Mouse (Mus musculus) ES-Bruce4 (cell line): Measurements from ENCODE around the gene Ina. TPM values are rescaled to one million over a fixed set of nuclear protein-coding genes. Genes with fewer than 3 reads are reported as not detected.

Experiments
- H3K27ac ChIP-seq: 2 replicates; pipeline ENCODE4 v1.5.1; 2012; ENCODE audit warnings: low read length, inconsistent platforms; ENCODE audit not compliant: insufficient read depth
- H3K27me3 ChIP-seq: 2 replicates; pipeline ENCODE4 v1.6.1; 2012; ENCODE audit warnings: mild to moderate bottlenecking, low read length, inconsistent platforms; ENCODE audit not compliant: control insufficient read depth, poor library complexity, insufficient read depth, severe bottlenecking
- H3K36me3 ChIP-seq: 2 replicates; pipeline ENCODE4 v1.6.1; 2012; ENCODE audit warnings: inconsistent platforms, mild to moderate bottlenecking, low read length, moderate library complexity; ENCODE audit not compliant: control insufficient read depth, poor library complexity, insufficient read depth, severe bottlenecking
- H3K4me1 ChIP-seq: one replicate; pipeline ENCODE4 v1.8.1; 2011; ENCODE audit warnings: low read length; ENCODE audit not compliant: control insufficient read depth, insufficient read depth
- H3K4me3 ChIP-seq: 2 replicates; pipeline ENCODE4 v1.5.1; 2011; ENCODE audit warnings: low read depth, mild to moderate bottlenecking, low read length
- H3K9ac ChIP-seq: 2 replicates; pipeline ENCODE4 v1.6.1; 2012; ENCODE audit warnings: low read depth, mild to moderate bottlenecking, inconsistent platforms; ENCODE audit not compliant: poor library complexity, severe bottlenecking
- H3K9me3 ChIP-seq: replicated peaks from 2 replicates; pipeline ENCODE4 v1.6.1; 2012; ENCODE audit warnings: mild to moderate bottlenecking, low read length, inconsistent platforms; ENCODE audit not compliant: control insufficient read depth, poor library complexity, insufficient read depth, severe bottlenecking
- CTCF ChIP-seq: IDR thresholded peaks from one replicate; pipeline ENCODE4 v1.8.1; 2011; ENCODE audit warnings: low read depth, low read length
- EP300 ChIP-seq: IDR thresholded peaks from 2 replicates; pipeline ENCODE4 v1.6.1; 2011; ENCODE audit warnings: low read depth, low read length; ENCODE audit not compliant: insufficient read depth
- POLR2A ChIP-seq: IDR thresholded peaks from one replicate; pipeline ENCODE4 v1.8.1; 2011; ENCODE audit warnings: low read length; ENCODE audit not compliant: insufficient read depth
- polyA plus RNA-seq: library from polyadenylated mRNA; stranded (reverse); fragments of >200 nt; gene quantifications from 2 replicates; pipeline ENCODE4 v1.2.4, GENCODE M21; 2011; ENCODE audit warnings: low read depth; ENCODE audit not compliant: missing spikeins, insufficient read depth, insufficient read length

Gene Ina
- polyA plus RNA-seq, 1 experiment = 21.2 TPM

GRCm38 (mm10) chr19:47005873-47006272, 8.6 kb upstream of the Ina start:
- Histone ChIP-seq H3K9ac (no peak overlapping the region), H3K4me3 (no peak overlapping the region), H3K27me3 (no peaks in the 10 kb centered on the region), H3K36me3 (no peaks in the 10 kb centered on the region), H3K4me1 (no peaks in the 10 kb centered on the region), H3K27ac (no peak overlapping the region), H3K9me3 (no peaks in the 10 kb centered on the region)
- no peak for TF ChIP-seq EP300
- TF ChIP-seq CTCF = no peak
- no peak for TF ChIP-seq POLR2A

DNA sequence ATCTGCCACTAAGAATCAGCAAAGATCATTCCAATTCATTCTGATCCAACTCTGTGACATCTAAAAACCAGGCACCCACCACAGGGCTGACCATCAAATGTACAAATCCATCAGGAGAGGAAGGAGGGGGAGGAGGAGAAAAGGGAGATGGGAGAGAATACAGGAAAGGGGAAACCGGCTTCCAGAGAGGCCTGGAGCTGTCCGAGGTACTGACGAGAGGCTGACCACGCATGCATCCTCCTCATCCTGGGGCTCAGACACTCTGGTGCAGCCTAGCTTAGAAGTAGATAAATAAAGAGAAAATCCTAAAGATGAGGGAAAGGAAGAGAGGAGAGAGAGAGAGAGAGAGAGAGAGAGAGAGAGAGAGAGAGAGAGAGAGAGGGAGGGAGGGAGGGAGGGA, 8.2 kb upstream of the Ina start:
- no peak overlapping the region for H3K9ac ChIP-seq
- no peak for TF ChIP-seq CTCF
- TF ChIP-seq EP300 = no peak
- TF ChIP-seq POLR2A = no peak
- no peak overlapping the region for H3K27ac ChIP-seq
- H3K36me3 ChIP-seq = no peaks in the 10 kb centered on the region
- no peaks in the 10 kb centered on the region for H3K9me3 ChIP-seq
- no peaks in the 10 kb centered on the region for H3K27me3 ChIP-seq
- no peaks in the 10 kb centered on the region for H3K4me1 ChIP-seq
- no peak overlapping the region for H3K4me3 ChIP-seq

- Histone ChIP-seq H3K4me3 (no peak overlapping the region), H3K4me1 (peaks cover 1% of the 10 kb centered on the region), H3K36me3 (no peaks in the 10 kb centered on the region), H3K9me3 (no peaks in the 10 kb centered on the region), H3K27ac (no peak overlapping the region), H3K9ac (no peak overlapping the region), H3K27me3 (no peaks in the 10 kb centered on the region)
- TF ChIP-seq EP300 (no peak), POLR2A (no peak), CTCF (no peak)
Observed at GRCm38 (mm10) chr19:47009420-47009819, 5.1 kb upstream of the Ina start.

DNA sequence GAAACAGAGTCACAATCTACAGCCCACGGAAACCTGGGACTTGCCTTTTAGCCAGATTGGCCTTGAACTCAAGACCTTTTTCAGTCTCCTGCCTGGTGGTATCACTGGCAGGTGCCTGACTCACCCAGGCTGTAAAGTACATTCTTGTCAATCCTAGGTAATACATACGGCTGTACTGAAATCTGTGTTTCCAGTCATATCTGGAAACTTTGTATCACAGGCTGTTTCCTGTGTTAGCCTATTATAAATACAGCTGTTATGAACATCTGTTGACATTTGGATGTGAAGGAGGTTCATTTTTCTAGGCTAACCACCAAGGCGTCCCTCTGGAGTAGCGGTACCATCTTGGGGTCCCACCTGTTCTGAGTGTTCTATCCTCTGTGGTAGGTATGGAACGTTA, 4.6 kb upstream of the Ina start:
- H3K9me3 ChIP-seq = no peaks in the 10 kb centered on the region
- H3K9ac ChIP-seq = no peak overlapping the region
- TF ChIP-seq POLR2A = no peak
- no peak for TF ChIP-seq CTCF
- TF ChIP-seq EP300 = no peak
- H3K27ac ChIP-seq = no peak overlapping the region
- H3K4me1 ChIP-seq = peaks cover 1% of the 10 kb centered on the region
- no peak overlapping the region for H3K4me3 ChIP-seq
- no peaks in the 10 kb centered on the region for H3K36me3 ChIP-seq
- H3K27me3 ChIP-seq = no peaks in the 10 kb centered on the region

DNA sequence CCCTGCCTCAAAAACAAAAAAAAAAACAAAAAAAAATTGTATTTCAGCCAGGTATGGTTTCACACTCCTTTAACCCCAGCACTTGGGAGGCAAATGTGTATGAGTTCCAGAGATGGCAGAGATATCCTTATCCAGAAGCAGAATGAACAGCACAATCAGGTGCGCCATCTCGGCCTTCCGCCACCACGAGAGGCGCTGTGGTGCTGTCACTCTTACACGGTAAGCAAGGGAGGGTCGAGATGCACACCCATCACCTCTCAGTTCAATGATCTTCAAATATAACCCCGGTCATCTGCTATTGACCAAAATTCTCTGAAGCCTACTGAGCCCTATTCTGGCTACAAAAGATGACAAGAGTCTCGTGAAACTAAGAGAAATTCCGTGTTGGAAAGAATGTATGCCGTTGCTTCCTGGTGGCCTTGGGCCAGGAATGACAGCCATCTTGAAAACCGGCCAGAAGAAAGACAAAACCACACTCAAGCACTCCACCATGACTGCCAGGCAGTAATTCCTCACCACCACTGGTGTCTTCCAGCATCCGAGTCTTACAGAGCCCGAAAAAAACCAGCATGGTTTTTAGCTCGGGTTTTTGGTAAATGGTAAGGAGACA, 1.9 kb upstream of the Ina start:
- Histone ChIP-seq H3K9me3 (no peaks in the 10 kb centered on the region), H3K27me3 (no peaks in the 10 kb centered on the region), H3K4me3 (no peak overlapping the region), H3K9ac (no peak overlapping the region), H3K36me3 (no peaks in the 10 kb centered on the region), H3K4me1 (peaks cover 1% of the 10 kb centered on the region), H3K27ac (no peak overlapping the region)
- TF ChIP-seq CTCF (peak; percentile 88), EP300 (no peak), POLR2A (no peak)

DNA sequence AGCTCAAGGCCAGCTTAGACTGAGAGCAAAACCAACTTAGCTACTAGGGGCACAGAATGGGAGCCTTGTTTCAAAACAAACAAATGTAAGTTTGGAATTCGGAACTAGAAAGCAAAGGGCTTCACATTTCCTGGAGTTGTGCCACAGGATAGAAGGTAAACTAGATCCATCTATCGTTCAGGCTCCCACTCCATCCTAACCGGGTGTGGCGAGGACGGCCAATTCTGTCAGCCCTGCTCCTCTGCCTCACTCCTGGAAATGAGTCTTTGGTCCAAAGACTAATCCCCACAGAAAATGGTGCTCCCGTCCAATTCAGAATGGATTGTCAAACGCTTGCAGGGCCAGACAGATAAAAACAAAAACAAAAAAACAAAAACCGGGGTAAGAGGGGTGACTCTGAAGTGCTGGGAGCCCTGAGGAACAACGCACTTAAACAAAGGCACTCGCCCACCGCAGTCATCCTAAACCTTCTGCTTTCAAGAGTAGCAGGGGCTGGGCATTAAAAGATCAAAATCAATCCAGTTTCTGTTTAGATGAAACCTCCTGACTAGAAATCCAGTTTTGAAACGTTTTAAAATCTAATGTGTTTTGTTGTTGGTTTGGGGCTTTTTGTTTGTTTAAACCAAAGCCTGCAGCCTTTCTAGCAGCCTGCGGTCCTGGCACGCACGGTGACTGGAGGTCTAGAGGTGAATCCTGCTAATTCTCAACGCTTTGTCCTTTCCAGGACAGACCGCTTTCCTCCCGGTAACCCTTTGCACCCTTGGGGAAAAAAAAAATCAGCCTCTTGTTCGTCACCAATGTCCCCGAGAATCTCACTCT, 949 bp upstream of the Ina start:
- Histone ChIP-seq H3K4me1 (peaks cover 1% of the 10 kb centered on the region), H3K4me3 (peak overlapping the region; percentile 84), H3K27ac (no peak overlapping the region), H3K9me3 (no peaks in the 10 kb centered on the region), H3K9ac (peak overlapping the region; percentile 63), H3K36me3 (no peaks in the 10 kb centered on the region), H3K27me3 (no peaks in the 10 kb centered on the region)
- TF ChIP-seq EP300 = no peak
- TF ChIP-seq CTCF = no peak
- no peak for TF ChIP-seq POLR2A
